Mouse (Mus musculus) brain, embryonic 14.5 days (tissue): ENCODE measurements at regions not wholly inside any gene's neighbourhood (a gene's known extent, or its start where the extent isn't known, plus 50 kb on each side); places are given as distances from the start of the nearest gene placed in this dataset.
"Not testable (repeated sequence)": the region's sequence is repeated elsewhere in the genome, so short reads cannot be mapped to it uniquely, and the experiment has no call there.

Experiments
- DNase-seq: peaks from one replicate; pipeline ENCODE4 v3.0.0-alpha.2; 2011; ENCODE audit warnings: low read depth
- CTCF ChIP-seq: fragments of 200-500 bp; IDR thresholded peaks from 2 replicates; pipeline ENCODE4 v1.5.1; 2012; ENCODE audit warnings: inconsistent platforms, mild to moderate bottlenecking, moderate library complexity, borderline replicate concordance; ENCODE audit not compliant: insufficient read depth, insufficient read length; ENCODE audit errors: extremely low read depth
- POLR2A ChIP-seq: fragments of 200-500 bp; IDR thresholded peaks from 2 replicates; pipeline ENCODE4 v1.6.1; 2012; ENCODE audit warnings: mild to moderate bottlenecking, inconsistent platforms, borderline replicate concordance; ENCODE audit not compliant: poor library complexity, insufficient read depth, insufficient read length, severe bottlenecking; ENCODE audit errors: extremely low read depth

- DNase-seq = peak; percentile 50
- TF ChIP-seq POLR2A = no peak
- no peak for TF ChIP-seq CTCF
Measured at GRCm38 (mm10) chr13:74969244-74969643, 120.4 kb upstream of the Pcsk1 start.

- TF ChIP-seq POLR2A = no peak
- TF ChIP-seq CTCF = no peak
- peak; percentile 42 for DNase-seq
Measured at GRCm38 (mm10) chr13:74955876-74956275, 133.8 kb upstream of the Pcsk1 start.

DNA sequence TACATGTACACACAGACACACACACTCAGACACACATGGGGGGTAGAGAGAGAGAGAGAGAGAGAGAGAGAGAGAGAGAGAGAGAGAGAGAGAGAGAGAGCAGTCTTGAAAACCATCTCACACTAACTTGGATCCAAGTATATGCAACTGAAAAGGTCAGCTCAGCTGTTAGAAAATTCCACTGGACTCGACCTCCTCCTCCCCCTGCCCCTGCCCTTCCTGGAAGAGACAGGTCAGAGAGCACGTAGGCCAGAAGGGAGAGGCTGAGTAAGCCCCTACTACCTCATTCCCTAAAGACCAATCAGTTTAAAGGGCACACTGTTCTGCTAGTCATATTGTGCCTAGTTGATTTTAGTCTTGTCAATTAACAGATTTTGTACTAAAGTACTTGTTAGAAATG lies 105.0 kb upstream of the Cast start:
- DNase-seq = not testable (repeated sequence)

GRCm38 (mm10) chr13:74903213-74904055 lies 94.8 kb upstream of the Cast start:
- peak; percentile 73 for DNase-seq
- no peak for TF ChIP-seq CTCF
- TF ChIP-seq POLR2A = no peak

DNA sequence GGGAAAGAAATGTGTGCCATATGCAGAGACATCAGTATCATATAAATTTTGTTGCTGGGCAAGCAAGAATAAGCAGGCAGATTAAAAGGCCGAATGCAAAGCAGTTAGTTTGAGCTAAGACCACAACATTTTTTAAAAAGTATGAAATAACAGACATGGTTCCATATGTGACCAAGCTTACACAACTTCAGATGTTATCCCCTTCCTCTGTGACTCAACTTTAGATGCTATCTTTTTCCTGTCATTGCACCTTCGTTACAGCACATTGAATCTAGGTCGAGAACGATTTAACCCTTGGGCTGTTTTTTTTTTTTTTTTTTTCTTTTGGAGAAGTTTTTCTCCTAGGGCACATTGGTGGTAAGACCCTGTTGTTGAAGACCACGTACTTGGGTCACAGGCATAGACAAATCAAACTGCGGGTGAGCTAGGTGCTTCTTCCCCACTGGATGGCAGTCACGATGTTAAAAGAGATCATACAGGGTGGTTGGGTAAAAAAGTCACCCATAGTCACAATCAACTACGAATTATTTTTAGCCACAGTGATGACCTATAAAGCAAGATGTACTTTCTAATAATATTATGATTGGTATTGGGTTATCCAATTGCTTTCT lies 81.4 kb upstream of the Cast start:
- DNase-seq = no peak
- TF ChIP-seq CTCF (no peak), POLR2A (no peak)

- TF ChIP-seq POLR2A = no peak
- TF ChIP-seq CTCF = no peak
- DNase-seq = no peak
Measured at GRCm38 (mm10) chr13:74867720-74868119, 59.1 kb upstream of the Cast start.

GRCm38 (mm10) chr13:74864000-74864399 lies 55.4 kb upstream of the Cast start:
- no peak for TF ChIP-seq POLR2A
- TF ChIP-seq CTCF = no peak
- DNase-seq = peak; percentile 11

- DNase-seq = peak; percentile 31
- 0 out of 2 replicates have a peak, but pooled peaks have one; percentile 3 for TF ChIP-seq CTCF
- TF ChIP-seq POLR2A = no peak
Measured at GRCm38 (mm10) chr13:74861373-74861970, 52.9 kb upstream of the Cast start.
